Mouse (Mus musculus): ENCODE results near the gene Ccdc113.

Ccdc113 gene

GRCm38 (mm10) chr8:95607210-95607609 lies 73.3 kb downstream of the Ccdc113 start:
- DNase-seq, result no peak
